Mouse (Mus musculus) spleen, postnatal 0 days (tissue): ENCODE measurements around the gene Hsdl1. TPM values are rescaled to one million over a fixed set of nuclear protein-coding genes. Genes with fewer than 3 reads are reported as not detected.

Experiments
- polyA plus RNA-seq: library from polyadenylated mRNA; unstranded; fragments of >200 nt; fragmentation: Nextera tagmentation; extraction: Ambion mirVana; gene quantifications from 2 replicates; pipeline ENCODE4 v1.2.1, GENCODE M21; 2015

The Hsdl1 gene
- 22.4 and 25.1 TPM in 2 replicates for polyA plus RNA-seq

DNA sequence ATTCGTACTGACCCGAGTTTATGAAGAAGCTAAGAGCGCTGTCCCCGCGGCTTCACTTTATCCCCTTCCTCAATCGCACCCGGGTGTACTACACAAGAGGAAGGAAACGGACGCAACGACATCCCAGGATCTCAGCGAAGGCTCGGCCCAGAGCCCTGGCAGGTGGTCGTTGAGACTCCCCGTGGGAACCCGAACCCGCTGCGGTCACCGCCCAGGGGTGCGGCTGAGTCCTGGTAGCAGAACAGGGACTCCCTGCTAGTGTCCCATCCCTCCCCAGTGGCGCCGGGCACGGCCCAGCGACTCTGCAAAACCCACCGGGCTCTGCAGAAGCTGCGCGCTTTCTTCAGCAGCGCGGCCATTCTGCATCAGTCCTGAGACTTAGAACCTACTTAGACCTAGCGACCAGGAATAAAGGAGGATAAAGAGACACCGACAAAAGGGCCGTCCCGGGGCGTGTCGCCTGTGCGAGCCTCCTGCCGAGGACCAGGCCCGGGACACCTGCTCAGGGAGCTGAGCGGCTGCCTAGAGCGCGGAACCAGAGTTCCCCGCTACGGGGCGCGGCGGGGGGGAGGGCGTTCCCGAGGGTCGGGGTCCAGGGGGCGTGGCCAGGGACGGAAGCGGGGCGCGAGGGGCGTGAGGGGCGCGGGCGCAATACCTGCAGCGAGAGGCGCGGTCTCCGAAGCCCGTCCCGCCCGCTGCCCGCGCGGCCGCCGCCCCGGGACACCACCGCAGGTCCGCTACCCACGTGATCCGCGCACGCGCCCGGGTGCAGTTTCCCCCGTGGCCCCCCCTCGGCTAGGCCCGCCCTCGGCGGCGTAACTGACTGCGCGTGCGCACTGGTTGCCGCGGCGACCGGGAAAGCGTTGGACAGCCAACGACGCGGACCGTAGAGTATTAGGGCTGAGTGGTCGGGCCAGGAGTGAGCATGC, at the start of gene Hsdl1, which contains the start of gene Dnaaf1:
Gene Hsdl1 (minus strand): TSS at position 747 of the 929 bp plus-strand sequence.
Gene Dnaaf1 (plus strand): TSS at position 799 of the 929 bp plus-strand sequence.

DNA sequence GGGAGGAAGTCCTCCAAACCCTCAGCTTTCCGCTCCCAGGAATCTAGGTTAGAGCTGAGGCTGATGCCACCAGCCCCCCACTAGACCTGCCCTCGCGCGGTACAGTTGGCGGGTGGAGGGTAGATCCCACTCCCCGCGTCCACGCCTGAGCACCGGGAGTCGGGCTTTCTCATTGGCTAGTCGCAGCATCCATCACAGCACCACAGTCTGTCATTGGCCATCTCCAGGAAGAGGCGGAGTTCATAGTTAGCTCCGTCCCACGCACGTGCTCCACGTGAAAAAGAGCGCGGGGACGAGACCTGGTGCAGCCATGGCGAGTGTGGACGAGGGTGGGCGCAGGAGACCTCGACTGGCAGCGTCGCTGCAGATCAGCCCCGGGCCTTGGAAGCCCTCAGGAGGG, 37.5 kb upstream of the Hsdl1 start, which contains the start of gene Adad2:
Gene Adad2 (plus strand): TSS at position 277 of the 400 bp plus-strand sequence.

DNA sequence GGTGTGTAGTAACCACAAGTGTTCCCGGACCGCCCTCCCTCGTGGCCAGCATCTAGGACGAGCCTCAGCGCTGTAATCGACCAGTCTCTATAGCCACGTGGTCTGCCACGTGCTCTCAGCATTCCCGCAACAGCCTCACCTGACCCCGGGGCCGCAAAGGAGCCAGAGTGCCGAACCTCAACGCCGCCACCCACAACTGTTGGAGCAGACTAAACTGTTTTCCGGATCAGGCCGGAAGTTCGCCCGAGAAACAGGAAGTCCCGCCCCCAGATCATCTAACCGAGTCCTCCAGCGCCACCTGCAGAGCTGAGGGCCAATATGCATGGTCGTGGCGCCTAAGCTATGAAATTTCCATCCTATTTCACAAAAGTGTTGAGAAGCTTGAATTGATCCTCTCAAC, 30.0 kb upstream of the Hsdl1 start, which contains the start of gene Taf1c:
Gene Taf1c (minus strand): TSS at position 227 of the 400 bp plus-strand sequence.

DNA sequence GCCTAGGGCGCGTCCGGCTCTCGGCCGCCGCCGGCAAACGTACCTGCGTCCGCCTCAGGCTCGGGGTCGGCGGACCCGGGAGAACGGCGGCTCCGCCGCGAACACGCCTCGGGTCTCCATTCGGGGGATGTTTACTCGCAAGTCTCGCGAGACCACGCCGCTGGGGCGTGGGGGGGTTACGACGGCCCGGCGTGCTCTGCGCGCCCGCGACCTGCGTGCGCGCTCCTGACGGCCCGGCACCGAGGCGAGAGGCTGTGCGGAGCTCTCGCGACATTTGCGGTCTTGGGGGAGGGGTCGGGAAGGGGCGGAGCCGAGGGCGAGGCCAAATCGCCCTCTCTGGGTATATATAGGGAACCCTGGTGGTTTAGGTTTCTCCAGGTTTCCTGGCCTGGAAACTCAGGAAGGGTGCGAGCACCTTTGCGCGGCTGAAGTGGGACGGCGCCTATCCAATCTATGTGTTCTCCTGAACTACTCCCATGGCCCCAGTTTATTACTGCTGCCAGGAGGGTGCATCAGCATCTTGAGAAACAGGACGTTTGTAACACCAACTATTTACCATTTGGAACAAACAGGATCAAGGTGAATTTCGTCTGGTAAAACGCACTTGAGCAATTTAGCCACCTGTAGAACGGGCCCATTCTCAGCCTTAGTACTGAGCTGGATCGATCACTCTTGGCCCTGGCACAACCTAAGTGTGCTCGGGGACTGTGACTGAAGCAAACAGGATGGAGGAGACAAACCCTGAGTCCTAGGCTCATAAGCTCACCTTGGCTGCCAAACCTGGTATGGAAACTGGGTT, 16.2 kb downstream of the Hsdl1 start, which contains the start of gene Mbtps1:
Gene Mbtps1 (minus strand): TSS at position 133 of the 799 bp plus-strand sequence.

Other genes starting within 250 kb of the Hsdl1 start
- gene Hsbp1, start 230.7 kb downstream of the Hsdl1 start, polyA plus RNA-seq, result 111 and 126 TPM in 2 replicates
- 6.4 and 8.5 TPM in 2 replicates for gene Mlycd, start 180.3 kb downstream of the Hsdl1 start, polyA plus RNA-seq
- 3.2 and 3.8 TPM in 2 replicates for gene Osgin1, start 141.1 kb downstream of the Hsdl1 start, polyA plus RNA-seq
- gene Necab2, start 128.5 kb downstream of the Hsdl1 start, polyA plus RNA-seq, result 0.10 and 0.17 TPM in 2 replicates
- 0.05 TPM in 1 of 2 replicates, not detected in the other for gene Slc38a8, start 73.5 kb downstream of the Hsdl1 start, polyA plus RNA-seq
- 28.4 and 30.8 TPM in 2 replicates for gene Mbtps1, start 16.4 kb downstream of the Hsdl1 start, polyA plus RNA-seq
- 0.06 TPM in 1 of 2 replicates, not detected in the other for gene Dnaaf1, start 52 bp upstream of the Hsdl1 start, polyA plus RNA-seq
- 8.2 and 9.6 TPM in 2 replicates for gene Taf1c, start 30.0 kb upstream of the Hsdl1 start, polyA plus RNA-seq
- not detected in 2 replicates for gene Adad2, start 37.6 kb upstream of the Hsdl1 start, polyA plus RNA-seq
- 0.04 and 0.06 TPM in 2 replicates for gene Kcng4, start 60.5 kb upstream of the Hsdl1 start, polyA plus RNA-seq
- gene Wfdc1, start 91.2 kb upstream of the Hsdl1 start, polyA plus RNA-seq, result 3.5 and 4.4 TPM in 2 replicates
- 0.07 and 0.11 TPM in 2 replicates for gene Atp2c2, start 124.8 kb upstream of the Hsdl1 start, polyA plus RNA-seq
- gene Tldc1, start 203.2 kb upstream of the Hsdl1 start, polyA plus RNA-seq, result 5.7 and 6.4 TPM in 2 replicates